Mouse (Mus musculus) A20 (cell line): ENCODE results near the gene Gm20388.

Experiments used
- DNase-seq: peaks from one replicate; pipeline ENCODE4 v3.0.0-alpha.2; 2011; ENCODE audit warnings: low read depth, low spot score

Gm20388 gene

DNA sequence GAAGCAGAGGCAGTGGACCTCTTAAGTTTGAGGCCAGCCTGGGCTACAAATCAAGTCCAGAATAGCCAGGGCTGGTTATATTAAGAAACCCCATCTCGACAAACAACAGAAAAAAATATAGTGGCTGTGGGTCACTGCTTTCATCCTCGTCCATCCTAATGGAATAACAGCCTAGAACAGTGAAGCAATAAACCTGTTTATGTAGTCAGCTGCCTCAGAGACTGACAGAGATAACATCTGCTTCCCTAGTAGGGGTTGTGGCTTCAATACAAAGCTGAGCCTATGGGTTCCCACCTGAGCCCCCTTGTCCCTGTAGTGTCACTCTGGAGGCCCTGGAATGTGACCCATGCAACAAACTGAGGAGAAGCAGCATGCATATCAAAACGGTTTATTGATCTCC, 2663.6 kb downstream of the Gm20388 start:
- no peak for DNase-seq

GRCm38 (mm10) chr8:122574667-122575251, 2664.1 kb downstream of the Gm20388 start:
- no peak for DNase-seq

DNA sequence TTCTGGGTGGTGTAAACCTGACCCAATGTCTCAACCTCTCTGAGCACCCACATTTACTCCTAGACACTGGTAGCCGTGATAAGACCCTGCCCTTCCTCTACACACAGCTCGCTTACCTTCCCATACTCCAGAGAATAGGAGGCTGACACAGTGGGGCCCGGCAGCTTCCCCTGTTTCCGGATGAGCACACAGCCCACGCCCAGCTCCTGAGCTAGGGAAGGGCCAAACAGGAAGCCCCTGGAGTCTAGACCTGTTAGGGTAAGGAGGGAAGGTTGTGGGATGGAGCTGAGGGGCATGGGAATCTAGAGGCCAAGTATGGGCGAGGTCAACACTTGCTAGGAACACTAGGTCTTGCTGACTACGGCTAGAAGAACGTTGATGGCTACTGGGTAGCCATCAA, 2664.6 kb downstream of the Gm20388 start:
- no peak for DNase-seq

DNA sequence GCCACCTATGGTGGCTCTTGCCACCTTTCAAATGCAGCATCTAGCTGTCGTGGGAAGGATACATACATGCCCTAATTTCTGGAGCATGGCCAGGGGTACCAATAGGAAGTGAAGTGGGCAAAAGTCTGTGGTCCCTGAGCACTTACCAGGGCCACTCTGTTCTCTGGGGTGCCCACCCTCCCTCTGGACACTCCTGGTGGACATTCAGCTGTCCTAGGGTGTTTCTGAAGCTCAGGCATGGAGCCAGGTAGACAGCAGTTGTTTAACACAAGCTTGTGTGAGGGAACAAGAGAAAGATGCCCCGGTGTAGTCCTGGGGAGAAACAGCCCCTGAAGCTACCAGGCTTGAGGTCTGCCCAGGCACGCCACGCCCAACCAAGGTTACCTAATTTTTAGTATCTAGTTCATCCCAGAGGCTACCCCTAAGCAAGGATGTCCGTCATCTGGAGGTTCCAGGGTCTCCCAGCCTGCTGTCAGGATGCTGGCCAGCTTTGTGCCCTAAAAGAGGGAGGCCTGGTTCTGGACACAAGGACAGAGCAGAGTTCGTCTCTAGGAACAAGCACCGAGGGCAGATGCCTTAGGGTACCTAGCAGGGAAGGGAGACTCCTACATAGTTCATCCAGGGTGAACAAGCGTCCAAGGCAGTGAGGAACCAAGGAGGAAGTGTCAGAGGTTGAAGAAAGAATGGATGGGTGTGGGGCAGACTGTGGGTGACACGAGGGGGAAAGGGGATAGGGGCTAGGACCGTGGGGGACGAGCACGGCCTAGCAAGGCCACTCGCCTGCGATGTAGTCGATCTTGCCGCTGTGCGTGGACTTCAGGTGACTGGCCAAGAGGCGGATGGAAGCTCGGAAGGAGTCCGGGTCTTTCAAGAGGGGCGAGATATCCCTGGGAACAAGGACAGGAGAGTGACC, 2665.3 kb downstream of the Gm20388 start:
- peak; percentile 57 for DNase-seq

- DNase-seq = peak; percentile 96
These were observed 2666.0 kb downstream of the Gm20388 start, which contains the start of gene Aprt for GRCm38 (mm10) chr8:122576648-122577022. Aprt (minus strand) TSS chr8:122576909.

- no peak for DNase-seq
These were observed 2666.5 kb downstream of the Gm20388 start for GRCm38 (mm10) chr8:122577116-122577515.

GRCm38 (mm10) chr8:122579196-122579595, 2668.6 kb downstream of the Gm20388 start:
- no peak for DNase-seq

GRCm38 (mm10) chr8:122580926-122581325, 2670.3 kb downstream of the Gm20388 start:
- DNase-seq = no peak

DNA sequence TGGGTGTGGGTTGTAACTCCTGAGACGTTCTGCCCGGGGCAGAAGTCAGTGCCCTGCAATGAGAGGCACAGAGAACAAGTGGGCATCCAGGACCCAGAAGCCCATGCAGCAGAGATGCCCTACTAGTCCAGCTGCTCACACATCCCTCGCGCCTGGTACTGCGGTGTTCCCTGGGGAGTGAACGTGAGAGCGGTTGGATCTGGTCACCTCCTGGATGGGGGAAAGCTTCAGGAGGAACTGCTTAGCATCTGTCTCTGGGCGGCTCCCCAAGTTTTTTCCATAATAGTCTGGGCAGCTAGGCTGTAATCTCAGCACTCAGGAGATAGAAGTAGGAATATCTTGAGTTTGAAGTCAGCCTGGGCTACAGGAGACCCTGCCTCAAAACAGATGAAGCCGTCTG, 2674.3 kb downstream of the Gm20388 start:
- no peak for DNase-seq

- no peak for DNase-seq
These were observed 2674.8 kb downstream of the Gm20388 start for GRCm38 (mm10) chr8:122585411-122585891.

DNA sequence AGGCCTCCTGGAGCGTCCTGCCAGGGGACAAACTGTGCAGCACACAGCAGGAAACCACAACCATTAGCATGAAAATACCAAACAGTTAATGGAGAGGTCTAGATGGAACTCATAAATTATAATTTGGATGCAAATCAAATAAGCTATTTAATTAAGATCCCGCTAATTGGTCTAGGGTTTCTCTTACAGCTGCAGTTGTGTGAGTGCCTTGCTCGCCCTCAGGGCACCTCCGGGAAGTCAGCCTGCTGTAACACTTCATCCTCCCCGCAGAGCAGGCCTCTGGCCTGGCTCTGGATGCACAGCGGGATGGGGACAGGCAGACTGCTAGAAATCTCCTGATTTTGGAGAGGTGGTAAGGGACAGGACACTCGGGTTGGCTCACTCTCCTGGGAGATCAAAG, 2675.5 kb downstream of the Gm20388 start:
- DNase-seq = no peak

DNA sequence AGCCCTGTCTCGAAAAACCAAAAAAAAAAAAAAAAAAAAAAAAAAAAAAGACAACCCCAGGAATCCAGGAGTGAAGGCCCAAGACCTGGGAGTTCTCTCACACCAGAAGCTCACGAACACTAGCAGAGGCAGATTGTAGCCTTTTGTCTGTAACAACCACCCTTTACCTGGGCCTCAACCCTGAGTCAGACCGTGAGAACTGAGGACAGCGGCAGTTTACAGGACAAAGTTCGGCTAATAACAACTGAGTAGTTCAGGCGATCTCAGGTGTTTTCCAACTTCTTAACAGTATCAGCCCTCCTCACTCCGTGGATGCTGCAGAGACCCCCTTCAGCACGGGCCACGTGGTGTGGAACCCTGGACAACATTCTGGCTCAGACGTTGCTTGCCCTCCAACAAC, 2676.1 kb downstream of the Gm20388 start:
- DNase-seq = no peak

- DNase-seq = no peak
These were observed 2682.6 kb downstream of the Gm20388 start for GRCm38 (mm10) chr8:122593240-122593639.

- DNase-seq = no peak
These were observed 2683.3 kb downstream of the Gm20388 start for GRCm38 (mm10) chr8:122593783-122594507.

- DNase-seq = no peak
These were observed 2685.4 kb downstream of the Gm20388 start for GRCm38 (mm10) chr8:122596031-122596430.

- no peak for DNase-seq
These were observed 2690.0 kb downstream of the Gm20388 start for GRCm38 (mm10) chr8:122600666-122601065.

DNA sequence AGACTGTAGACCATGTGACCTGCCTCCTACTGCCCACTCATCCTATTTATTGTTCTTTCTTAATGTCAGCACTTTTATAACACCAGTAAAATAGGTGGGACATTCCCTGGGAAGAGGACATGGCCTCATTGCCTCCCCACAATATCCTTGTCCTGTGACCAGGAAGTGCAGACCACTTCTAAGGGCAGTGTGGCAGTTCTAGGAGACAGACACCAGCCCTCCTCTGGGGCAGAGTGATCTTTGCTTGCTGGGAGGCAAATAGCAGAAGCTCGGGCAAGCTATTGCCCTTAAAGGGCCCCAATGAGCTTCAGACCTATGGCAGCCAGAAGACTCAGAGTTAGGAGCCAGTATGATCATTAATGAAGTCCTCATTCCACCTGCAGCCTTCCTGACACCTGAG, 2694.0 kb downstream of the Gm20388 start:
- no peak for DNase-seq

DNA sequence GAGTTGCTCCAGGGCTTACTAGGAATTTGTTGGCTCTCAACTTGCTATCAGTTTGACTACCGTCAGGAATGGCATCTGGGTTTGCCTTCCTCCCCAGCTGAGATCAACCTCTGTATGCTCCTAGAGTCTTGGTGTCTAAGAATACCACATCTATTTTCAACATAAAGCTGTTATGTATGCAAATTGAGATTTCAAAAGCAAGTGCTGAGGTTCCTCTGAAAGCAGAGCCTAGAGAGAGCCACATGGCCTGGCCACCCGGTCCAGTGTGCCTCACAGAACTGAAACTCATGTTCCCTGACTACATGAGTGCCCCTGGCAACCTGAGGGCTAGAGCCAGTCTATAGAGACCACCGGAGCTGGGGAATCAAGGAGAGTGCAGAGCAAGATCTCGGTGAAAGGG, 2694.7 kb downstream of the Gm20388 start:
- peak; percentile 68 for DNase-seq

GRCm38 (mm10) chr8:122606810-122607209, 2696.2 kb downstream of the Gm20388 start:
- no peak for DNase-seq

DNA sequence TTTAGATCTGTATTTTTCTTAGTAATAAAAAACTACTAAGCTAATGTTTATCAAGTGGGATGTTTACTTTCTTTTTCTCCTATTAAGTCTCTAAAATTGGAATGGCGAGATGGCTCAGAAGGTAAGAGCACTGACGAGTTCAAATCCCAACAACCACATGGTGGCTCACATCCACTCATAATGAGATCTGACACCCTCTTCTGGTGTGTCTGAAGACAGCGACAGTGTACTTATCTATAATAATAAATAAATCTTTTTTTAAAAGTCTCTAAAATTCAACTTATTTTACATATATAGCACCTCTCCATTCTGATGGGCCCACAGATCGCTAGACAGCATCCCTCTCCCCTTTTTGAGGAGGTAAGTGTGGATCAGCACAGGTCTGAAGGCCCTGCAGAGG, 2699.6 kb downstream of the Gm20388 start:
- no peak for DNase-seq

- peak; percentile 92 for DNase-seq
These were observed 2700.1 kb downstream of the Gm20388 start for GRCm38 (mm10) chr8:122610612-122611277.
